Mouse (Mus musculus): Measurements from ENCODE around the gene Nostrin. TPM values are rescaled to one million over a fixed set of nuclear protein-coding genes. Genes with fewer than 3 reads are reported as not detected.

The Nostrin gene
- polyA plus RNA-seq, 1 experiment from 2014 or later, result 4.5 TPM

GRCm38 (mm10) chr2:69150841-69151240, 15.2 kb downstream of the Nostrin start:
- Histone ChIP-seq H3K9me3 (replicated peaks) (no peaks in the 10 kb centered on the region), H3K4me3 (no peak overlapping the region), H3K4me1 (replicated peaks) (peaks cover under 1% of the 10 kb centered on the region; the same call in 1 of the 2 replicates), H3K9ac (no peak overlapping the region), H3K4me2 (no peak overlapping the region), H3K36me3 (no peaks in the 10 kb centered on the region), H3K27me3 (no peaks in the 10 kb centered on the region), H3K27ac (no peak overlapping the region)
- ATAC-seq (replicated peaks; ENCODE audit: insufficient number of reproducible peaks, insufficient read depth, low FRiP score, low read depth), result no peak
- 64% methylated on average over 5 of the region's 5 CpGs for WGBS

GRCm38 (mm10) chr2:69155861-69156260, 20.3 kb downstream of the Nostrin start:
- 50% methylated on average over 3 of the region's 3 CpGs for WGBS
- Histone ChIP-seq H3K4me2 (no peak overlapping the region), H3K4me3 (no peak overlapping the region), H3K36me3 (no peaks in the 10 kb centered on the region), H3K9ac (no peak overlapping the region), H3K9me3 (replicated peaks) (no peaks in the 10 kb centered on the region), H3K27ac (no peak overlapping the region), H3K27me3 (no peaks in the 10 kb centered on the region), H3K4me1 (replicated peaks) (peaks cover 6% of the 10 kb centered on the region; the same call in 1 of the 2 replicates)
- ATAC-seq (replicated peaks; ENCODE audit: insufficient number of reproducible peaks, insufficient read depth, low FRiP score, low read depth), result no peak

DNA sequence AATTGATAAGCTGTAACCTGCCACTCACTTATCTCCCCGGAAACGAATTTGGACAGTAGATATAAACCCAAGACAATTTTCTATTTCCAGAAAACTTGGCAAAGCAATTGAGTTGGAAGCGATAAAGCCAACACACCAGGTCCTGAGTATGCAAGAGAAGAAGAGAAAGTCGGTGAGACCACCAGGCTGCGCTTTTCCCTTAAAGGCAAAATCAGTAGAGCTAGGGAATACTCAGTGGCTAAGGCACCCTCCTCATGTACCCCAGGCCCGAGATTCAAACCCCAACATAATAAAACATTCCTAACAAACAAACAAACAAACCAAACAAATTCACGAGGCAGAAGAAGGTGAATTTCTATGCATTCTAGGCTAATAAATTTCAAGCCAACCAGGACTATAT, 20.7 kb downstream of the Nostrin start:
- Histone ChIP-seq H3K27ac (no peak overlapping the region), H3K4me1 (replicated peaks) (peaks cover 6% of the 10 kb centered on the region; the same call in 1 of the 2 replicates), H3K36me3 (no peaks in the 10 kb centered on the region), H3K4me3 (no peak overlapping the region), H3K9me3 (replicated peaks) (no peaks in the 10 kb centered on the region), H3K27me3 (no peaks in the 10 kb centered on the region), H3K4me2 (no peak overlapping the region), H3K9ac (no peak overlapping the region)
- no peak for ATAC-seq (replicated peaks; ENCODE audit: insufficient number of reproducible peaks, insufficient read depth, low FRiP score, low read depth)
- WGBS, result 43% methylated on average over 7 of the region's 7 CpGs

DNA sequence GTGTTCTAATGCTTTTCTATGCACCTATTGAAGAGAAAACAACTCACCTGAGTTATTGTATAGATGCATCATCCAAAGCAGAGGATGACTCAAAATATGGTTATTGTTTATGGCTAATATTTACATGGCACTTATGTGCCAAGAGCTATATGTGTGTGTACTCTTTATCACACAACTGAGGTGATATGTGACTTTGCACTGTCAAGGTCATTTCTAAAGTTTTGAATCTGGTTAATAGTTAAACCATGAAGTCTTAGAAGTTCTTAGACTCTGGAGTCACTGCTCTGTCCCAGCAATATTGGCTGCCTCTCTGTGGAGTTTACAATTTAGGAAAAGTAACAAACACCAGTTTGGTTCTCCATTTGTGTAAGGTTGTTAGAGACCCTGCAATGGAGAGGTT, 23.3 kb downstream of the Nostrin start:
- Histone ChIP-seq H3K4me1 (replicated peaks) (peaks cover 9% of the 10 kb centered on the region; the same call in 1 of the 2 replicates), H3K27ac (no peak overlapping the region), H3K4me3 (no peak overlapping the region), H3K9ac (no peak overlapping the region), H3K4me2 (no peak overlapping the region), H3K27me3 (no peaks in the 10 kb centered on the region), H3K36me3 (no peaks in the 10 kb centered on the region), H3K9me3 (replicated peaks) (no peaks in the 10 kb centered on the region)
- ATAC-seq (replicated peaks; ENCODE audit: insufficient number of reproducible peaks, insufficient read depth, low FRiP score, low read depth), result no peak

- Histone ChIP-seq H3K4me1 (replicated peaks) (no peaks in the 10 kb centered on the region), H3K4me2 (no peak overlapping the region), H3K27ac (no peak overlapping the region), H3K9ac (no peak overlapping the region), H3K36me3 (no peaks in the 10 kb centered on the region), H3K27me3 (no peaks in the 10 kb centered on the region), H3K9me3 (replicated peaks) (no peaks in the 10 kb centered on the region), H3K4me3 (no peak overlapping the region)
- WGBS, result 60% methylated on average over 9 of the region's 9 CpGs
- ATAC-seq (replicated peaks; ENCODE audit: insufficient number of reproducible peaks, insufficient read depth, low FRiP score, low read depth), result no peak
Measured at GRCm38 (mm10) chr2:69170395-69171077, 34.9 kb downstream of the Nostrin start.

DNA sequence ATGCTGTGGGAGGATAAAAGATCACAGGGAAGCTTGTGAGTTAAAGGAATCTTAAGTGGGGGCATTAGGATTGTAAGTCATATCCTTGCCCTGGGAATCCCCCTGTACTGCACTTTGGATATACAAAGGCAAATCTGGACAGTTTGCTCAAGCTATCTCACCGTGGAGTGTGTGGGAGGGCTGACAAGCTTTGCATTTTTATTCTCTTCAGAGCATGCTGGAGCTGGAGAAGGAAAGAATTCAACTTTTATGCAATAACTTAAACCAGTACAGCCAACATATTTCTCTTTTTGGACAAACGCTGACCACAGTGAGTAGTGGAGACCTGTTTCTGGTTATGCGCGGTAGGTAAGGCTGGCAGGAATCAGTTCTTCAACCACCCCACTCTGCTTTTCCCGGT, 39.7 kb downstream of the Nostrin start:
- Histone ChIP-seq H3K9me3 (replicated peaks) (no peaks in the 10 kb centered on the region), H3K27me3 (no peaks in the 10 kb centered on the region), H3K9ac (no peak overlapping the region), H3K27ac (no peak overlapping the region), H3K4me1 (replicated peaks) (no peaks in the 10 kb centered on the region), H3K4me3 (no peak overlapping the region), H3K36me3 (no peaks in the 10 kb centered on the region), H3K4me2 (no peak overlapping the region)
- WGBS, result 76% methylated on average over 5 of the region's 5 CpGs
- no peak for ATAC-seq (replicated peaks; ENCODE audit: insufficient number of reproducible peaks, insufficient read depth, low FRiP score, low read depth)

DNA sequence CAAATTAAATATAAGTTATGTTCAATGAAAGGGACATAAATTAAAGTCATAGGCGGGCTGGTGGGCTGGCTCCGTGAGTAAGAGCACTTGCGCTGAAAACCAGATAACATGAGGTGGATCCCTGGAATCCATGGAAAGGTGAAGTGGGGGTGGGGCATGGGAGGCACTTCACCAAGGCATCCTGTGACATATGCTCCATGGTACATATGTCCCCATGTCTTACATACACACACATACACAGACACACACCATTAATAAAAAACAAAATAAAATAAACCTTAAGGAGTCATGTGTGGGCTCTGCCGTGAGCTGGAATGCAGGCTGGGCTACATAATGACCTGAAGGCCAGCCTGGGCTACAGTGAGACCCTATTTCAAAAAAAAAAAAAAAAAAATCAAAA, 44.1 kb downstream of the Nostrin start:
- no peak for ATAC-seq (replicated peaks; ENCODE audit: insufficient number of reproducible peaks, insufficient read depth, low FRiP score, low read depth)
- Histone ChIP-seq H3K4me2 (no peak overlapping the region), H3K4me1 (replicated peaks) (no peaks in the 10 kb centered on the region), H3K9ac (no peak overlapping the region), H3K27ac (no peak overlapping the region), H3K27me3 (no peaks in the 10 kb centered on the region), H3K4me3 (no peak overlapping the region), H3K9me3 (replicated peaks) (no peaks in the 10 kb centered on the region), H3K36me3 (no peaks in the 10 kb centered on the region)
- WGBS, result 79% methylated on average over 4 of the region's 4 CpGs

DNA sequence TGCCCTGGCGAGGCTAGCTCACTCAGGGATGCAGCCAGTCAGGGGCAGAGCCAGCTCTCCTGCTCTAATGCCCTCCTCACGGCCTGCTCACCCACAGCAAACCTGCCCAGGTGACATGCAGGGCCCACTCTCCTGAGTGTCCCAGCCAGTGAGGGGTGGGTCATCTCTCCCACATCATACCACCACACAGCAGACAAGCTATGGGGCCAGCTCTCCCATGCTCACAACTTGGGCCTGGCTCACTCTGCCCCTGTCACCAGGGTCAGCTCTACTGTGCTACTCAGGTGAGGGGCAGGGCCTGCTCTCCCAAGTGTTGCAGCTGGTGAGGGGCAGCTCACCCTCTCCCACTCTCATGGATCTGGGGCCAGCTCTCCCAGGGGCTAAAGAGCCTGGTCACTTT, 52.4 kb downstream of the Nostrin start:
- no peak for ATAC-seq (replicated peaks; ENCODE audit: insufficient number of reproducible peaks, insufficient read depth, low FRiP score, low read depth)
- Histone ChIP-seq H3K27ac (no peak overlapping the region), H3K36me3 (peaks cover under 1% of the 10 kb centered on the region; the same call in 1 of the 2 replicates), H3K4me1 (replicated peaks) (no peaks in the 10 kb centered on the region), H3K4me2 (no peak overlapping the region), H3K9me3 (replicated peaks) (no peaks in the 10 kb centered on the region), H3K9ac (no peak overlapping the region), H3K27me3 (no peaks in the 10 kb centered on the region), H3K4me3 (no peak overlapping the region)
- 81% methylated on average over 2 of the region's 2 CpGs for WGBS

DNA sequence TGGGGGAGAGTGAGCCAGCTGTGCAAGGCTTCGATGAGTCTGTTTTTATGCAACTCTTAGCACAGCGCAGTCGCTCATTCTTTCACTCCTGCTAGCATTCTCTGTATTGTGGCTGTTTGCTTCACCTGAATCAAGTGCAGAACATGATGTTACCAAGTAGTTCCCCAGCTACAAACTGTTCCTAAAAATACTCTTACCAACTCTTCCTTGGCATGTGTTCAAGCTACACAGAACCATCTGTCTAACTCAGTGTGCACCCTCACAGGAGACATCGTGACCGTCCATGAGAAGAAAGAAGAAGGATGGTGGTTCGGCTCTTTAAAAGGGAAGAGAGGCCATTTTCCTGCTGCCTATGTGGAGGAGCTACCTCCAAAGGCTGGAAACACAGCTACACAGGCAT, 53.1 kb downstream of the Nostrin start:
- H3K36me3 ChIP-seq, result peaks cover 8% of the 10 kb centered on the region
- no peak for ATAC-seq (replicated peaks; ENCODE audit: insufficient number of reproducible peaks, insufficient read depth, low FRiP score, low read depth)
- H3K4me1 ChIP-seq (replicated peaks), result no peaks in the 10 kb centered on the region
- no peaks in the 10 kb centered on the region for H3K9me3 ChIP-seq (replicated peaks)
- H3K4me3 ChIP-seq, result no peak overlapping the region
- WGBS, result 79% methylated on average over 6 of the region's 6 CpGs
- H3K4me2 ChIP-seq, result no peak overlapping the region
- no peak overlapping the region for H3K9ac ChIP-seq
- no peaks in the 10 kb centered on the region for H3K27me3 ChIP-seq
- H3K27ac ChIP-seq, result no peak overlapping the region

GRCm38 (mm10) chr2:69189222-69189621, 53.6 kb downstream of the Nostrin start:
- ATAC-seq (replicated peaks; ENCODE audit: insufficient number of reproducible peaks, insufficient read depth, low FRiP score, low read depth), result no peak
- Histone ChIP-seq H3K27ac (no peak overlapping the region), H3K9ac (no peak overlapping the region), H3K36me3 (peaks cover 13% of the 10 kb centered on the region), H3K4me2 (no peak overlapping the region), H3K4me1 (replicated peaks) (no peaks in the 10 kb centered on the region), H3K9me3 (replicated peaks) (no peaks in the 10 kb centered on the region), H3K4me3 (no peak overlapping the region), H3K27me3 (no peaks in the 10 kb centered on the region)
- 67% methylated on average over 4 of the region's 4 CpGs for WGBS

DNA sequence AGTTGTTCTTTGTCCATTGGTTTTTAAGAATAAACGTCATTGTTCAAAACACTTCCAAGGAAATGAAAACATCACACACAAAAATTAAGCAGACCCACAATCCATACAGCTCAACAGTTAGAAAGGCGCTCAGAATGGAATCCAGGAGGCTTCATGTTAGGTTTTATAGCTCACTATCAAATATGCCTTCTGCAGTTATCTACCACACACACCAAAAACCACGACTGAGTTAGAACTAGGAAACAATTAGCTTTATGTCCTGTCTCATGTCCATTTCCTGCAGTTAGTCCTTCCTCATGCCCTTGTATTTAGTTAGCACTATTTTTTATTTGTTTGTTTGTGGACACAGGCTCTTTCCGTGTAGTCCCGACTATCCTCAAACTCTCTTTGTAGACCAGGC, 55.5 kb downstream of the Nostrin start:
- Histone ChIP-seq H3K27ac (no peak overlapping the region), H3K27me3 (no peaks in the 10 kb centered on the region), H3K9ac (no peak overlapping the region), H3K4me3 (no peak overlapping the region), H3K4me1 (replicated peaks) (no peaks in the 10 kb centered on the region), H3K4me2 (no peak overlapping the region), H3K36me3 (peaks cover 24% of the 10 kb centered on the region), H3K9me3 (replicated peaks) (no peaks in the 10 kb centered on the region)
- no peak for ATAC-seq (replicated peaks; ENCODE audit: insufficient number of reproducible peaks, insufficient read depth, low FRiP score, low read depth)
- 84% methylated on average over 5 of the region's 5 CpGs for WGBS

DNA sequence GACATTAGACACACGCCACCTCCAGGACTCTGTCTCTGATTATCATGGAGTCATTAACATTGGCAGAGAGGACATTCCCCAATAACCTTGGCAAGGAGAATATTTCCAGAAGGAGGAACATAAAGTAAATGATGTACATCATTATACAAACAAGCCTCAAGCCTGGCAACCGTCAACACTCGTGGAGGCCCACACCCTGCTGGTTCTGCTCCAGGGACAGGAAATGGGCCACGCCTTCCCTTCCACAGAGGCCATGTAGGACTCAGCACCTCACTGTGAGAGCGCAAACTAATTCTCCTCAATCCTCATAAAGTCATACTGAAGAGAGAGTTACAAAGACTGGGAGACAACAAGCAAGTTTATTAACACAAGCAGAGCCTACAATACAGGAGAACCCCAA, 58.0 kb downstream of the Nostrin start:
- H3K9me3 ChIP-seq (replicated peaks), result no peaks in the 10 kb centered on the region
- H3K4me2 ChIP-seq, result no peak overlapping the region
- WGBS, result 89% methylated on average over 5 of the region's 5 CpGs
- no peaks in the 10 kb centered on the region for H3K4me1 ChIP-seq (replicated peaks)
- H3K9ac ChIP-seq, result no peak overlapping the region
- peaks cover 33% of the 10 kb centered on the region for H3K36me3 ChIP-seq
- ATAC-seq (replicated peaks; ENCODE audit: insufficient number of reproducible peaks, insufficient read depth, low FRiP score, low read depth), result no peak
- H3K27me3 ChIP-seq, result no peaks in the 10 kb centered on the region
- H3K27ac ChIP-seq, result no peak overlapping the region
- no peak overlapping the region for H3K4me3 ChIP-seq
